Mouse (Mus musculus) thymus, adult 2 months (tissue): ENCODE data around the gene Gm12216. TPM values are rescaled to one million over a fixed set of nuclear protein-coding genes. Genes with fewer than 3 reads are reported as not detected.
A peak's percentile ranks its signal among the peaks of the same experiment; 100 is the strongest.
"Not testable (repeated sequence)": the region's sequence is repeated elsewhere in the genome, so short reads cannot be mapped to it uniquely, and the experiment has no call there.

Experiments used
- DNase-seq: peaks from one replicate; pipeline ENCODE4 v3.0.0; 2021
- H3K27ac ChIP-seq: fragments of 200-500 bp; 2 replicates; pipeline ENCODE4 v1.5.1; 2012; ENCODE audit warnings: low read length, control low read depth; ENCODE audit not compliant: control insufficient read depth, insufficient read depth
- H3K27me3 ChIP-seq: fragments of 200-500 bp; 2 replicates; pipeline ENCODE4 v1.6.1; 2012; ENCODE audit warnings: mild to moderate bottlenecking, low read length, moderate library complexity, mixed read lengths; ENCODE audit not compliant: control insufficient read depth, insufficient read depth
- H3K36me3 ChIP-seq: fragments of 200-500 bp; 2 replicates; pipeline ENCODE4 v1.6.1; 2012; ENCODE audit warnings: mild to moderate bottlenecking, low read length, moderate library complexity; ENCODE audit not compliant: control insufficient read depth, insufficient read depth
- H3K4me1 ChIP-seq: fragments of 200-500 bp; replicated peaks from 2 replicates; pipeline ENCODE4 v1.6.1; 2012; ENCODE audit warnings: low read length; ENCODE audit not compliant: control insufficient read depth, insufficient read depth
- H3K4me3 ChIP-seq: fragments of 200-500 bp; 2 replicates; pipeline ENCODE4 v1.5.1; 2012; ENCODE audit warnings: mild to moderate bottlenecking, low read length, control low read depth, moderate library complexity; ENCODE audit not compliant: control insufficient read depth, insufficient read depth
- CTCF ChIP-seq: fragments of 200-500 bp; IDR thresholded peaks from 2 replicates; pipeline ENCODE4 v1.5.1; 2012; ENCODE audit warnings: mild to moderate bottlenecking, control low read depth, low read length, moderate library complexity, borderline replicate concordance; ENCODE audit not compliant: control insufficient read depth, poor library complexity, insufficient read depth; ENCODE audit errors: extremely low read depth
- POLR2A ChIP-seq: fragments of 200-500 bp; IDR thresholded peaks from 2 replicates; pipeline ENCODE4 v1.6.1; 2012; ENCODE audit warnings: mild to moderate bottlenecking, low read length, control low read depth, moderate library complexity; ENCODE audit not compliant: control insufficient read depth, poor library complexity, insufficient read depth; ENCODE audit errors: extremely low read depth
- WGBS: fragments of 180-500 bp; shearing (Covaris S2); methylation state at CpG from one replicate; pipeline ENCODE4 v1.1.7; 2018; 5-methylcytosine and 5-hydroxymethylcytosine counted together
- polyA plus RNA-seq: library from polyadenylated mRNA; depleted of rRNA; stranded (reverse); fragments of >200 nt; gene quantifications from 2 replicates; pipeline ENCODE4 v1.2.3, GENCODE M21; 2012

Gm12216 gene
- polyA plus RNA-seq, 1 experiment: 11.1 TPM

DNA sequence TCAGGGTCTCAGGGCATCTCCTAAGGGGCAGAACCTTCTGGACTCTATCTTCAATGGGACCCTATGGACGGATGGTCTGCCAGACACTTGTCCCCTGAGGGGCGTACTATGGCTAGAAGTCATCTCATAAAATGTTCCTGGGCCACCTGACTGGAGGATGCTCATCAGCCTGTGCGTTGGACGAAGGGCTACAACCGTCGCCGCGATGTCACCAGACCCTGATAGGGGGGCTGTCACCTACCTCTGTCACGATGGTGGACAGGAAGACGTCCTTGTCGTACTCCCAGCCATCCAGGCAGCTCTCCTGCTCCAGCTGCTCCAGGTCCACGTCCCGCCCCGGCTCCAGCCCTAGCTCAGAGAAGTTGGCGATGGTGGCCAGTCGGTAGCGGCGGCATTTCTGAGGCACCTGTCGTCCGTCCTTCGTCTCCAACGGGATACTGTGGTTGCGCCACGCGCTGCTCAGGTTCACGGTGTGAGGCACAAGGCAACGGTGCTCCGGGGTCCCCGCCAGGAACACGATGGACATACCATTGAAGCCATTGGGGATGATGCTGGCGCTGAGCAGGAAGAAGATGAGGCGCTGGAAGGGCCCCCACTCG is 31.9 kb upstream of the Gm12216 start:
- H3K4me3 ChIP-seq: peak overlapping the region; percentile 84
- no peaks in the 10 kb centered on the region for H3K36me3 ChIP-seq
- WGBS: 2% methylated on average over 33 of the region's 33 CpGs
- DNase-seq: no peak
- H3K27ac ChIP-seq: no peak overlapping the region
- no peaks in the 10 kb centered on the region for H3K27me3 ChIP-seq
- no peak for TF ChIP-seq POLR2A
- no peak for TF ChIP-seq CTCF
- peaks cover 7% of the 10 kb centered on the region for H3K4me1 ChIP-seq

DNA sequence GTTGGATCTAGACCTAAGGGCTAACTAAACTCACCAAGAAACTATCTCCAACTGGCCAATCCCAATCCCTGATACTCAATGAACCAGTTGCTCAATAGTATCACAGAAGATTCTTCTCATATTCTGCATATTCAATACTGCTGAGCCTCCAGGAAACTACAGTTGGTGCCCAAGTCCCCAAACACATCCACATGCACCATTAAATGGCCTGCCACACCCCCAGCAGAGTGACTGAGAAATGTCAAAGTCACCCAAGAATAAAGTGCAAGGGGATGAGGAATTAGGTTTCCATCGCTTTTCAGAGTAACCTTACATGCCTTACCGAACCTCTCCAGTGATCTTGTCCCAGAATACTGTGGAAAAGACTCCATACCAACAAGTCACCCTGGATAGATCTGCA is 31.2 kb upstream of the Gm12216 start:
- H3K4me1 ChIP-seq: peaks cover 7% of the 10 kb centered on the region
- TF ChIP-seq POLR2A: no peak
- TF ChIP-seq CTCF: no peak
- no peak for DNase-seq
- no peak overlapping the region for H3K27ac ChIP-seq
- no peak overlapping the region for H3K4me3 ChIP-seq
- no peaks in the 10 kb centered on the region for H3K36me3 ChIP-seq
- 88% methylated on average over 2 of the region's 2 CpGs for WGBS
- H3K27me3 ChIP-seq: no peaks in the 10 kb centered on the region

DNA sequence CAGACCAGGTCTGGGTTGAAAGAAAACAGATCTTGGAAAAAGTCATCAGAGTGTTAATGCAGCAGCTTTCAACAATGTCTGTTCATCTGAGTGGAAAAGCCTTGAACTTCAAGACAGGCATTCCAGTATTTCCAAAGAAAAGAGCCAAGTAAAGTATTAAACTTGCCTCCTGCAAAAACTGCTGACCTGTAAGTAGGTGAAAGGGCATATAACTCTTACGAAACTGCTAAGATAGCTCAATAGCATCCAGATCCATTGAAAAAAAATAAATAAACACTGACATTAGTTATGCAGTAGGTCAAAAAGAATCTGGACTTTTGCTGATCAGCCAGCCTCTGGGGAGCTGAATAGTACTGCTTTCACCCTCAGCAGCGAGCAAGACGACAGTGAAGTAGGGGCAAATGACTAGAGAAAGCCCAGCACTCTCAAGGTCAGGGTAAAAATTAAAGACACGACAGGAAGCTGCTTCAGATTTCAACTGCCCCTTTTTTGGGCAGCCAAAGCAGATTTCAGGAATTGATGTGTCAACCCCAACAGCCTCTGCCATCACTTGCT is 30.1 kb upstream of the Gm12216 start:
- H3K4me3 ChIP-seq: no peak overlapping the region
- no peak for DNase-seq
- H3K36me3 ChIP-seq: no peaks in the 10 kb centered on the region
- H3K27me3 ChIP-seq: no peaks in the 10 kb centered on the region
- no peak overlapping the region for H3K27ac ChIP-seq
- WGBS: 88% methylated on average over 4 of the region's 4 CpGs
- peaks cover 7% of the 10 kb centered on the region for H3K4me1 ChIP-seq
- TF ChIP-seq POLR2A: no peak
- TF ChIP-seq CTCF: no peak

DNA sequence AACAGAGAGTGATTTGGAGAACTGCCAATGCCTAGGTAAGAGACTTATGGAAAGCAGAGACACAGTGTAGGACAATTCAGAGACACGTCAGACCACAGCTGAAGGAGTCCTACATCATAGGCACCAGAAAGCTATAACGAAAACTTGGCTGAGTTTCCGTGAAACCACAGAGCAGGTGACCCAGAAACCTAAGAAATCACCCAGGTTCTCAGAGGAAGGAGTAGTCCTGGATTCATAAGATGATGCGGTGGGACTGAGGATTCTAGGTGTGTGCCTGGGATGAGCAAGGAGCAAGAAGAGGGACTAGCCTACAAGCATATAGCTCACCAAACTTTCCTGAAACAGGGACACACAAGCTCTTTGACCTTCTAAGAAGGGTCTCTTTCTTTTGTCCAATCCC is 29.2 kb upstream of the Gm12216 start:
- Histone ChIP-seq H3K4me3 (no peak overlapping the region), H3K36me3 (no peaks in the 10 kb centered on the region), H3K4me1 (peaks cover 7% of the 10 kb centered on the region), H3K27me3 (no peaks in the 10 kb centered on the region), H3K27ac (no peak overlapping the region)
- WGBS: 73% methylated on average over 4 of the region's 4 CpGs
- TF ChIP-seq POLR2A: no peak
- TF ChIP-seq CTCF: no peak
- no peak for DNase-seq

DNA sequence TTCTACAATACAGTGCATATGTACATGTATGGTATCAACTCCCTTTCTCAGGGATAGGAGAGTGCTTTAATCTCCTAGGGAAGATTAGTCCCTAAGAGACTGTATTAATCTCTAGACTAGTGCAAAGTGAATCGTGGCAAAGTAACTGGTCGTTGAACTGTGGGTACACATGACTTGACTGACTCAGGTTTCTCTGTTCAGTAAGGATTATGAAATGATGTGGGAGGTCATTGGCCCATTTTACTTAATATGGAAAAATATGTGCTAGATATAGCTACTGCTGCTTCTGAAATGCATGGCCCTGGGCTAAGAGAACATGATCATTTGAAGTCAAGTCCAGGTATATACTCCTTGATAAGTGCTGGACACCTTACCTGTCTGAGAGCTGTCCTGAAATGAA is 24.2 kb upstream of the Gm12216 start:
- WGBS: 93% methylated on average over 2 of the region's 2 CpGs
- TF ChIP-seq CTCF: no peak
- no peak for TF ChIP-seq POLR2A
- Histone ChIP-seq H3K4me1 (no peaks in the 10 kb centered on the region), H3K27me3 (no peaks in the 10 kb centered on the region), H3K36me3 (no peaks in the 10 kb centered on the region), H3K4me3 (no peak overlapping the region), H3K27ac (no peak overlapping the region)
- no peak for DNase-seq

DNA sequence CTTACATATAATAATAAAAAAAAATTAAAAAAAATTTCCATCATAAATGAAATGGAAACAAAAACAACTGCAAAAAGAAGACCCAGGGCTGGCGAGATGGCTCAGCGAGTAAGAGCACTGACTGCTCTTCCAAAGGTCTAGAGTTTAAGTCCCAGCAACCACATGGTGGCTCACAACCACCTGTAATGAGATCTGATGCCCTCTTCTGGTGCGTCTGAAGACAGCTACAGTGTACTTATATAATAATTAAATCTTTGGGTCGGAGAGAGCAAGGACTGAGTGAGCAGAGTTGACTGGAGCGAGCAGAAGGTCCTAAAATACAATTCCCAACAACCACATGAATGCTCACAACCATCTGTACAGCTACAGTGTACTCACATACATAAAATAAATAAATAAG is 19.0 kb upstream of the Gm12216 start:
- not testable (repeated sequence) for H3K4me3 ChIP-seq, H3K36me3 ChIP-seq, DNase-seq, H3K27me3 ChIP-seq, H3K27ac ChIP-seq, H3K4me1 ChIP-seq
- 97% methylated on average over 5 of the region's 5 CpGs for WGBS

DNA sequence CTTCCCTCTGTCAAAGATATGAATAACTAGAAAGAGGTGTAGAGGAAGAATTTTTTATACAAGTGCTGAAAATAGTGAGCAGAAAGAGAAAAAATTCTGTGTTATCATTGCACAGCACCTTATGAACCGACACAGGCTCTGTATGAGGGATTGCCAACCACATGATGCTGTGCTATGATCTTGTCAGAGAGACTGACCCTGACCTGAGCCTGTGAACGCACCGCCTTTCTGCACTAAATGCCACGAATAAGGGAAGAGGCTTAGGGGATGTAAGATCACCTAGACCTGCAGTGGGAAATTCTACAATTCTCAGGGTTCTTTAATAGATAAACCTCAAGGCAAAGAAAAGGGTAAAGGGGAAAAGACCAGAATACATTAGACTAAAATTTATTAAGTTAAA is 17.4 kb upstream of the Gm12216 start:
- no peak for DNase-seq
- Histone ChIP-seq H3K36me3 (no peaks in the 10 kb centered on the region; the same call in 1 of the 2 replicates), H3K4me3 (no peak overlapping the region), H3K4me1 (no peaks in the 10 kb centered on the region), H3K27ac (no peak overlapping the region), H3K27me3 (no peaks in the 10 kb centered on the region)
- WGBS: 97% methylated on average over 4 of the region's 4 CpGs
- TF ChIP-seq CTCF: no peak
- TF ChIP-seq POLR2A: no peak
